Mouse (Mus musculus) large intestine, adult 2 months (tissue): Measurements from ENCODE around the gene Limk2. TPM values are rescaled to one million over a fixed set of nuclear protein-coding genes. Genes with fewer than 3 reads are reported as not detected.

ENCODE experiments used
- DNase-seq: peaks from one replicate; pipeline ENCODE4 v3.0.0-alpha.2; 2012; ENCODE audit warnings: low read depth, low spot score
- WGBS: fragments of 180-500 bp; shearing (Covaris S2); methylation state at CpG from one replicate; pipeline ENCODE4 v1.1.7; 2018; 5-methylcytosine and 5-hydroxymethylcytosine counted together
- polyA plus RNA-seq: library from polyadenylated mRNA; depleted of rRNA; stranded (reverse); fragments of >200 nt; gene quantifications from 2 replicates; pipeline ENCODE4 v1.2.3, GENCODE M21; 2012

Gene Limk2
- polyA plus RNA-seq, 1 experiment: 88.4 TPM

- WGBS: 59% methylated on average over 7 of the region's 7 CpGs
- DNase-seq: no peak
Observed at GRCm38 (mm10) chr11:3374293-3374645, 34.7 kb downstream of the Limk2 start.

- WGBS: 55% methylated on average over 7 of the region's 7 CpGs
- DNase-seq: no peak
Observed at GRCm38 (mm10) chr11:3373591-3374292, 35.2 kb downstream of the Limk2 start.

DNA sequence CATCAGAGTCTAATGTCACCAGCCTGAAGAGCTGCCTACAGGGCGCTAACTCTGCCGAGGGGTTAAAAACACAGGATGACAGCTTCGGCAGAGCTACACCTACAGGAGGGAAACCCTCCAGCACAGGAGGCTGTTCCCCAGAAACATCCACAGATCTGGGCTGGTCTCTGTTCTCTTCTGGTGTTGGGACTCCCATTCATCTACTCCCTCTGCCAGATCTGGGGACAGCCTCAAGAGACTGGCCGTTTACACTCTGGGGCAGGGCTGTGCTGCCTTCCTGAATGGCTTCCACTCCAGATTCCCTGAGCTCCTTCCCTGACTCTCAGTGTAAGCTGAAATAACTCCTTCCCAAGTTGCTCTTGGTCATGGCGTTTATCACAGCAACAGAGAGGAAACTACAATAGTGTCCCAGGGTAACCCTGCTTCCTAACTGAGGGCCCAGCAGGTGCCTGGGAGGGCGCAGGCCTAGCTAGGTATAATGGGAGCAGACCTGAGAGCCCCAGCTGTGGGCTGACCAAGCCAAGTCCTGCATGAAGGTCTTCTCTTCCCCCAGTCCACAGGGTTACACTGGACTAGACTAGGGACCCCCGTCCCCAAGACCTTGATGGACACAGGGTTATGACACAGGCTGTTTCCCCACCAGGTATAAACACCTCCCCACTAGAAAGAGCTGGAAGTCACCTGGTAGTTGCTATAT, 37.2 kb downstream of the Limk2 start:
- WGBS: 36% methylated on average over 7 of the region's 7 CpGs
- no peak for DNase-seq

- DNase-seq: no peak
- WGBS: 21% methylated on average over 27 of the region's 27 CpGs
Observed at GRCm38 (mm10) chr11:3370928-3371598, 37.9 kb downstream of the Limk2 start.

DNA sequence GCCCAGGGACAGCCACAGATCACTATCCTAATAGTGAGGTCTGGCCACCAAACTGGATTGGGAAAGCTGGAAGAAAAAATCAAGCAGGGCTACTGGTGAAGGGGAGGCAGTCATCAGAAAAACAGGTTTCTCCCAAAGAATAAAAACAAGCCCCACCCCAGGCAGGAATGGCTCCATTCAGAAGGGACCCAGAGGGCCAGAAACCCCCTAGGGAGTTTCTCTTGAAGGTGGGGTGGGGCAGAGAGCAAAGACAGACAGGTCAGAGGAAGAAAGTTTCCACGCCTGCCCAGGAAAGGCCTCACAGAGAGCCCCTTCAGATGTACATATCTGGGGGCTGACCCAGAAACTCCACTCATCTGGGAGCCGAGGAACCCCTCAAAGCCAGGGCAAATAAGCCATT, 38.8 kb downstream of the Limk2 start:
- WGBS: 55% methylated on average over 2 of the region's 2 CpGs

GRCm38 (mm10) chr11:3369449-3369848, 39.5 kb downstream of the Limk2 start:
- DNase-seq: no peak
- WGBS: 70% methylated on average over 5 of the region's 5 CpGs

More for the DNA sequence above, 38.8 kb downstream of the Limk2 start:
- DNase-seq: no peak

DNA sequence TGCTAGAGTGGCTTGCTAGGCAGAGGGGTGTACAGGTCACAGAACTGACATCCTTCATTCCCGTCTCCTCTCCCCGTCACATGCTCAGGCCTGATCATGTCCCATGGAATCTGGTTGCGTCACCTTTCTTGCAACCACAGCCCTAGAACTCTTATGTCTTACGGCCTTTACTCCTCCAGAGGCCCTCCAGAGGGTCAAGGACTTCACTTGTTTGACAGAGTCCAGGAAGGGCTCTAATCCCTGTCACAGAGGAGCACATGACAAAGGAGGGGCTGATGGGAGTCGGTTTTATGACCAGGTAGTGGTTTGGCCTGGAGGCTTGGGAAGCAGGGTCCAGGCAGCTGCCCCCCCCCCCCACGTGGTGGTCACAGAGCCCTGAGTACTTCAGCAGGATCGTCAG, 40.0 kb downstream of the Limk2 start:
- 48% methylated on average over 7 of the region's 7 CpGs for WGBS
- DNase-seq: no peak

GRCm38 (mm10) chr11:3366411-3366810, 42.6 kb downstream of the Limk2 start:
- 69% methylated on average over 7 of the region's 7 CpGs for WGBS
- no peak for DNase-seq

DNA sequence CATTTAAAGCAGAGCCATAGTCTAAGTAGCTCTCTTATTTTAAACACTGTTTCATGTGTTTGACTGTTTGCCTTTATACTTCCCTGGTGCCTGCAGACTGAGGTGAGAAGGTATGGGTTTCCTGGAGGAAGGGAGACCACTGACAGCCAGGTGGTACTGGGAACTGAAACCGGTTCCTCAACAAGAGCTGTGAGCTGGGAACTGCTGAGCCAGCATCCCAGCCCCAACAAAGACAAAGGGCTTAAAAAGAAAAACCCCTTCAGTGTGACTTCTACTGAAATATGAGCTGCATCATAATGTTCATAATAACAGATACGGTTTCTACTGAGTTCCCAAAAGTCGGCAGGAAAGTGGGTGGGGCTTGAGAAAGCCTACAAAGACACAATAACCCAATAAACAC, 46.1 kb downstream of the Limk2 start:
- 60% methylated on average over 3 of the region's 3 CpGs for WGBS
- DNase-seq: no peak

DNA sequence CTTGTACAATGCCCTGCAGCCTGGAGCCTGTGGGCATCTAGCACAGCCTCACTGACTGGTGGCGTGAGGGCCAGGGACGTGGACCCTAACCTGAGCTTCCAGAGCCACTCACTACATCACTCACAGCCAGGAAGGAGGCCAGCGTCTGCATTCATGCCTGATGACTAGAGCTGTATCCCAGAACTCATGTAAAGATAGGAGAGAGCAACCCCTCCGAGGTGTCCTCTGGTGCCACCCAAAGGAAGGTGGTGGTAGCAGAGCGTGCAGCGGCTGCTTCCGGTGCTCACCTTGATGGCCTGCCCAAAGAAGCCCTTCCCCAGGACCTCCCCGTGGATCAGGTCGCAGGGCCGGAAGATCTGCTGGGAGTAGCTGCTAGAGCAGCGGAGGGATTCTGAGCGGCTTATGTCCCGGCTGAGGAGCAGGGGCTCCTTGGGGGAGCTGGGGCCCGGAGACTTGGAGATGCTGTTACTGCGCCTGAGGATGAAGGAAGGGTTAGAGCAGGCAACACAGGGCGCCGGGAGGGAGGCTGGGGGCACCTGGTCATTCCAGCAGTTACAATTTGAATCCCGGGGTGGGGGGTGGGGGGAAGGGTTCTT, 55.9 kb downstream of the Limk2 start:
- no peak for DNase-seq
- WGBS: 76% methylated on average over 18 of the region's 18 CpGs

- 93% methylated on average over 9 of the region's 9 CpGs for WGBS
- DNase-seq: no peak
Observed at GRCm38 (mm10) chr11:3352131-3352530, 56.9 kb downstream of the Limk2 start.

DNA sequence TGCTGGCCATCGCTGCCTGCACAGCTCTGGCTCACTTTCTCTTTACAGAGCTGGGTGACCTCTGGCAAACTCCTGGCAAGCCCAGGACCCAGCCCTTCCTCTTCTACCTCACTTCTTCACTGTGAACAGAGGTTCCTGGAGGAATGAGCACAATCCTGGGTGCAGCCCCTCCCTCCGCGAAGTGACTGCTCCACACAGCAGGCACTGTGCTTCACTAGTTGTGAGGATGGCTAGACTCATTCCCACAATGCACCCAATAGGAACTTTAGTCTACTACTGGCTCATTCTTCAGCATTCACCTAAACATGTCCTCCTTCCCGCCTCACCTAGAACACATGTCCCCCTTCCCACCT, 59.7 kb downstream of the Limk2 start:
- 71% methylated on average over 4 of the region's 4 CpGs for WGBS
- no peak for DNase-seq

DNA sequence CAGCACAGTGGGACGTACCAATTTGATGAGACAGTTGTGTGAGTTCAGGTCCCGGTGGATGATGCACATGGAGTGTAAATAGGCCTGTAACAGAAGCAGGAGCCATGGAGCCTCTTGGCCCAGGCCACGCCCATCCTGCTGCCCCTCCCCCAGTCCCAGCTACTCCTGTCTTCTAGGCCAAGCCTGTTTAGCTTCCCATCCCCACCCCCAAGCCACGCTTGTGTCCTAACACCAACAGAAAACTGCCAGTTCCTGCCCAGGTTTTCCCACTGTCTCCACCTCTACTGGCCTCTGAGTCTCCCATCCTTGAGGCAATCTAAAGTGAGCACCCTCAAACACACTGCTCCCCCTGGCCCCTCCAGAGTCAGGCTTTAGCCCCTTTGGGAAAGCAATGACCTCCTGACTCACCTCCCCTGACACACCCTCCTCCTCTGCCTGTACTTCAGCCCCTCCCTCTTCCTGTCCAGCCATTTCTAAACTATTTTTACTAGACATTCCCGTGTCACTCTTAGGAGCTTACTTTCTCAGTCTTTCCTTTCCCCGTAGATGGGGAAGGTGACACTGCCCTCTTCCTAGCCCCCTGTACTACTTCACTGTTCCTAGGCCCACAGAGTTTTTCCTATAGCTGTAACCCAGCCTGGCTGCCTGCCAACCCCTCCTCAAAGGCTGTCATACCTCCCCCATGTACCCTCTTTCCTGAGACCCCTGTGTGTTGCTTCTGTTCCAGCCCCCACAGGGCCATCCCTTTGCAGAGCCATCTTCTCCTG, 60.2 kb downstream of the Limk2 start:
- DNase-seq: no peak
- WGBS: 41% methylated on average over 6 of the region's 6 CpGs

- DNase-seq: no peak
Observed at GRCm38 (mm10) chr11:3347835-3348195, 61.2 kb downstream of the Limk2 start.

- WGBS: 61% methylated on average over 12 of the region's 12 CpGs
- DNase-seq: peak; percentile 73
Observed at GRCm38 (mm10) chr11:3347091-3347834, 61.7 kb downstream of the Limk2 start.

GRCm38 (mm10) chr11:3346351-3346750, 62.6 kb downstream of the Limk2 start:
- no peak for DNase-seq
- 88% methylated on average over 7 of the region's 7 CpGs for WGBS

GRCm38 (mm10) chr11:3344916-3345315, 64.1 kb downstream of the Limk2 start:
- WGBS: 91% methylated on average over 3 of the region's 3 CpGs

GRCm38 (mm10) chr11:3341476-3341875, 67.5 kb downstream of the Limk2 start:
- 77% methylated on average over 5 of the region's 5 CpGs for WGBS
- DNase-seq: no peak

More at GRCm38 (mm10) chr11:3344916-3345315, 64.1 kb downstream of the Limk2 start:
- no peak for DNase-seq

GRCm38 (mm10) chr11:3337961-3338360, 71.0 kb downstream of the Limk2 start:
- DNase-seq: no peak
- 55% methylated on average over 5 of the region's 5 CpGs for WGBS
